Mouse (Mus musculus) kidney, adult 8-10 months (tissue): ENCODE results near the gene Spdye4a.
"Not testable (repeated sequence)": the region's sequence is repeated elsewhere in the genome, so short reads cannot be mapped to it uniquely, and the experiment has no call there.

Experiments
- DNase-seq, 2 experiments: peaks; one replicate each; pipeline ENCODE4 v3.0.0; 2022

Spdye4a gene

DNA sequence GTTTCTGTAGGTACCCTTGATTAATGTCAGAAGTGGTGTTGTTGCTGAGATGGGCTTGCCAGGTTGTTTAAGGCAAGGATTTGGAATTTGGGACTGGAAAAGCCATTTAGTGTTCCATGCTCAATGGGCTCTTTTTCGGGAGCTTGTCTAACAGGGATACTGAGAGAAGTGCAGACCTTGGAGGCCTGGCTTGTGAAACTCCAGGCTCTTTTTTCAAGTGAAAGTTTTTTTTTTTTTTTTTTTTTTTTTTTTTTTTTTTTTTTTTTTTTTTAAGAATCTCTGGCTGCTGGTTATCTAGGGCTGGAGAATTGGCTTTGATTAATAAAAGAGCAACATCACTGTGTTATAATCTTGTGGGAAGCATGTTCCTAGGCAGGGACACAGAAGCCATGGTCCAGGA, 4.4 kb downstream of the Spdye4a start:
- no peak for DNase-seq

DNA sequence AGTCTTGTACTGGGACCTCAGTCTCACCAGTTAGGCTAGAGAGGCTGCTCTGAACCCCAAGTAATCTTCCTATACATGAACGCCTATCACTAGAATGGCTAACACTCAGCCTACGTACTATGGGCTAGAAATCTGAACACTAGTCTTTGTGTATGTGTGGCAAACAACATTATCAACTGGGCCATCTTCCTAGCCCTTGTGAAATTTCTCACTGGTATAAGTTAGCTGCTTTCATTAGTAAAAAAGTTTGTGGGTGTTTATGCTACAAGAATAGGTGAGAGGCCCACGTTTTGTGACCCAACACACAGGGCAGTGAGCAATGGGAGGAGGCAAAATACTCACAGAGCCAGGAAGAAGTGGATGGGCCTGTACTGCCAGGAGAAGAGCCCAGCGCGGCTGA, 5.7 kb downstream of the Spdye4a start:
- DNase-seq = no peak

DNA sequence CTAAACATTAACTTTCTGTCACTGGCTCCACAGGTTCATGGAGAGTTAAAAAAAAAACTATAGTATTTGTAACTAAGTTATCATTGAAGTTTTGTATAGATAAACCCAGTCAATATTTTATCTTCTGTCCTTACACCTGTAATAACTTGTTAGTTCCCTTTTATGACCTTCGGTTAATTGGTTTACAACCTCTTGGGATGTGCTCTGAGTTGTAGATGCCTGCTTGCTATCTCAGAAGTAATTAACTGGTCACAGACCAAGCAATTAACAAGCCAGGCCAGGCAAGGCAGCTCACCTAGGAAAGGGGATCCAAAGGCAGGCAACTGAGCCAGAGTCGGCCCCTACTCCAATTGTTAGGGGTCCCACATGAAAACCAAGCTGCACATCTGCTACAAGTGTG, 12.9 kb downstream of the Spdye4a start:
- DNase-seq = no peak

DNA sequence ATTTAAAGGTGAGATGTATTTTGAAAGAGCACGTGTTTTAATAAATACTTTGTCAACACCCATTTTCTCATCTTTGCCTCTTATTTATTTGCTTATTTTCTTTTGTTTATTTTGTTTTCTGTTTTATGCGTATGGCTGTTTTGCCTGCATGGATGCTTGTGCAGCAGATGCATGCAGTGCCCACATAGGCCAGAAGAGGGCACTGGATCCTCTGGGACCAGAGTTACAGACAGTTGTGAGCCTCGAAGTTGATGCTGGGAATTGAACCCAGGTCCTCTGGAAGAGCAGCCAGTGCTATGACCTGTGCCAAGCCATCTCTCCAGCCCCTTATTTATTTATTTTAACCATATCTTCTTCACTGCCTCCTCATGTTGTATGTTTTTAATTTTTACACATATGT, 21.7 kb downstream of the Spdye4a start:
- no peak for DNase-seq

DNA sequence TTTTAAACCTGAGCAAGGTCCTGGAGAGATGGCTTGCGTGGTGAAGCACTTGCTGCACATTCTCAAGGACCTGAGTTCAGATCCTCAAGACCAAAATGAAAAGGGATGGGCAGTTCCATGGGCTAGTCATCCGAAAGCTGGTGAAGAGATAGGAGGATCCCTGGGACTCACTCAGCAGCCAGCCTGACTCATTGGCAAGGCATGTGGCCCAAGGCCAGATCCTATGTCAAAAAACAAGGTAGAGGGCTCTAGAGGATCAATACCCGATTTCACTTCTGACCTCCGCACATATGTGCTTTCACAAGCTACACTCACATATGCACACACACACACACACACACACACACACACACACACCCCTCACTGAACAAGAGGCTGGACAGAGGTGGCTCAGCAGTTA, 30.2 kb downstream of the Spdye4a start:
- no peak for DNase-seq

DNA sequence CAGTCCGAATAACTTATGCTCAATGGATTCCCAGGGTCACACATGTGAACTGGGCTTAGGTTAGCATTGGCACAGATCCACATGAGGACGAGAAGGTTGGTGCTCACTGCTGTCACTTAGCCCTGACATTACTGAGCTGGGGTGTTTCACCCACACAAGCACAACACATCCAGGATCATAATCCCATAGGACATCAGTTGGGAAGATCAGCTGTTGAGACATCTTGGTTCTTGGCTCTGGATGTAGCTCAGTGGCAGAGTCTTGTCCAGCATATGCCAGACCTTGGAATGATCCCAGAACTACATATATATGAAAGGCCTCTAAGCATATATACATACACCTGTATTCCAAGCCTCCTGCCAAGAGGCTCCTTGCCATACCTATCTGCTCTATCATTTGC, 31.5 kb downstream of the Spdye4a start:
- no peak for DNase-seq

DNA sequence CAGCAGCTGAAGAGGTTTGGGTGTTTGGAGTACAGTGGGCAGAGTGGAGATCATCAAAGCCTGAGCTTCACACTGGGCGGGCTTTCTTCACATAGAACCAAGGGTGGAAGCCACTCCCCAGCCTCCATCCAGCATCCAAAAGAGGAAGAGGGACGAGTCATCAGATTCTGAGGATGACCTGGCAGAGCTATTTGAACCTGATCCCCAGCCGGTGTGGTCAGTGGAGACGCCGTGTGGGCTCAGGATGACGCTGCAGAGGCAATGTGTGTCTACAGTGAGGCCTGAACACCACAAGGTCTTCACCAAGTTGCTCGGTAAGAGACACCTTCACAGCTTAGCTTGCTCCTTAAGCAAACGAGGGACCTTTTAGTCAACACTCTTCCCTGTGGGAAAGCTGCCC, 31.9 kb downstream of the Spdye4a start:
- not testable (repeated sequence) for DNase-seq

DNA sequence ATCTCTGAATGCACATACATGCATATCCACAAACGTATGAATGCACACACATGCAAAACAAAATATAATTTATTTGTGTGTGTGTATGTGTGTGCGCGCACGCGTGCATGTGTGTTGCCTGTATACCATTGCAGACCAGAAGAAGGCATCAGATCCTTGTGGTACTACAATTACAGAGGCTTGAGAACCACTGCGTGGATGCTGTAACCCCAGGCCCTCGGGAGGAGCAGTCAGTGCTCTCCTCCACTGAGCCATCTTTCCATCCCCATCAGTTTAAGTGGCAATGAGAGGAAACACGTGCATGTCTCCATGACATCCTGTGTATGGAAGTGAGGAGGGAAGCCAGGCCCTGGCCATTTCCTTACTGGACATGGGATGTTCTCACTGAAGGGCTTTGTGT, 33.9 kb downstream of the Spdye4a start:
- DNase-seq = no peak

DNA sequence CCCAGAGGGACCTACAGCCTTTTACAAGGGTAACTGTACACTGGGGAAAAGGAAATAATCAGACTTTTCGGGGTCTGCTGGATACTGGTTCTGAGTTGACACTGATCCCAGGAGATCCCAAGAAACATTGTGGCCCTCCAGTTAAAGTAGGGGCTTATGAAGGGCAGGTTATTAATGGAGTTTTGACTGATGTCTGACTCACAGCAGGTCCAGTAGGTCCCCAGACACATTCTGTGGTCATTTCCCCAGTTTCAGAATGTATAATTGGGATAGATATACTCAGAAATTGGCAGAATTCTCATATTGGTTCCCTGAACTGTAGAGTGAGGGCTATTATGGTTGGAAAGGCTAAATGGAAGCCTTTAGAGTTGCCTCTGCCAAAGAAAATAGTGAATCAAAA, 38.7 kb downstream of the Spdye4a start:
- DNase-seq = not testable (repeated sequence)

DNA sequence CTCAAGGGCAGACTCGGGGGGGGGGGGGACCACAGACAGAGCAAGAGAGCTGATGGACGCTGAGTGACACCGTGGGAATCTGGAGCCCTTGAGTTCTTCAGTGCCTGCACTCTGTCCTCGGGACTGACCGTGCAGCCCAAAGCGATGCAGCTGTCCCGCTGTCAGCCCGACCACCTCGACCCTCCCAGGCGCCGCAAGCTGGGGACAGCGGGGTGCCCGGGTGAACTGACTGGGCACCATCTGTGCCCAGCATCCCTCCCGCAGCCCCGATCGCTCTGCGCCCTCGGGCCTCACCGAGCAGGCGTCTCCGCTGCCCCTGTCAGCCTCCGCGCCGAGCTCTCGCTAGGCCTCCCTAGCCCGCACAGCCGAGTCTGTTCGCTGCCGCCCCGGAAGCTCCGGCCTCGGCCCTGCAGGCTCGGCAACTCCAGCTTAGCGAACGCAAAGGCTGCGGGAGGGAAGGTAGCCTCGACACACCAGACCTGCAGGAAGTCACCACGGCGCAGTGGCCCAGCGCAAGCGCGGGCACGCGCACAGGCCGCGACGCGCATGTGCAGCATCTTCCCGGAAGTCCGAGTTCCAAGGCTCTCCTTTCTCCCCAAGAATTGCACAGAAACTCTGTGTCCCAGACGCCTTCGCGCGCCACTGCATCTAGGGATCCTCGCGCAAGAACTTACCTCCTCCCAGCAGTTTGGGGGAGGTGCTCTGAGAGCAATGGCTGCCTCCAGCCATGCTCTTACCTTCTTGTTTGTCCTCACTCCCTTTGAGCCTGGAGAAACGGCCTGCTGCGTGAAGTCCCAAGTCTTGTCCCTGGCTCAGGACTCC, 46.2 kb downstream of the Spdye4a start, which contains the start of the genes Rbak and Spdye4b:
Gene Rbak, minus strand, starts transcription at position 521 of the 822 bp plus-strand sequence.
Gene Spdye4b, plus strand, starts transcription at position 763 of the 822 bp plus-strand sequence.
- peak; percentile 95 to 96 for DNase-seq

DNA sequence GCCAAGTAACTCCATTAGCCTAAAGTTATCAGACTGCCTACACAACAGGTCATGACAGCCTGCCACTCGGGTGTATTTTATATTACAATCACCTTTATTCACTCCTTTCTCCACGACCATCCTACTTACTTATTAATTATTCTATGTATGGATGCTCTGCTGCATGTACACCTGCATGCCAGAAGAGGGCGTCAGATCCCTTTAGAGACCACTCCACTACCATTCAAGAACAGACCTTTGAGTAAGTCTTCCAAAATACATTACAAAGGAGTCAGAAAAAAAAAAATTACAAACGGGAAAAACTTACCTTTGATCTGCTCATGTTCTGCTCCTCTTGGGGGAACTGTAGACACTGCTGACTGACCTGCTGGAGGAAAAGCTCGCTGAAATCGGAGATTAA, 47.5 kb downstream of the Spdye4a start:
- no peak for DNase-seq

DNA sequence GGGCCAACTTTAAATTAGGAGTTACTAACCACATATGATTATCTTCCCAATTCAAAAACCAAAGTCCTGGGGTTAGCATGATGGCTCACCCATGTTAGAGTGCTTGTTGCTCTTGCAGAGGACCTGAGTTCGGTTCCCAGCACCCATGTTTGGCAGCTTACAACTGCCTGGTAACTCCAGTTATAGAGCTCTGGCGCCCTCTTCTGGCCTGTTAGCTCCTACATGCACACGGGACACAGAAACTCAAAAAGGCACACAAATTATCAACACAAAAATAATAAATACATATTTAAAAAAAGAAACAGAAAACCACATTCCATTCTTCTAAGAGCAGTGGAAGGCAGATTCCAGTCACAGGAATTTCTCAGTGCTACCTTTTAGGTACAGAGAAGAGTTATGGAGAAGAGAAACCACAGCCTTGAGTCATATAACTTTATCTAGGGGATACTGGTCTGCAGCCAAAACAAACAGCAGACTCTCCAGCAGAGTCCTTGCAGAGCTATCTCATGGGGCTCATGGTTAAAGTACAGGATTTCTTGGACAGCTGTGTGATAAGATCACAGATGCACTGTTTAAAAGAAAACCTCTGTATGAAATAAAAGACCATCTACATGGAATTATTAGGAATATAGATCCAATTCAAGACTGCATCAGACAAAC, 49.0 kb downstream of the Spdye4a start:
- no peak for DNase-seq

DNA sequence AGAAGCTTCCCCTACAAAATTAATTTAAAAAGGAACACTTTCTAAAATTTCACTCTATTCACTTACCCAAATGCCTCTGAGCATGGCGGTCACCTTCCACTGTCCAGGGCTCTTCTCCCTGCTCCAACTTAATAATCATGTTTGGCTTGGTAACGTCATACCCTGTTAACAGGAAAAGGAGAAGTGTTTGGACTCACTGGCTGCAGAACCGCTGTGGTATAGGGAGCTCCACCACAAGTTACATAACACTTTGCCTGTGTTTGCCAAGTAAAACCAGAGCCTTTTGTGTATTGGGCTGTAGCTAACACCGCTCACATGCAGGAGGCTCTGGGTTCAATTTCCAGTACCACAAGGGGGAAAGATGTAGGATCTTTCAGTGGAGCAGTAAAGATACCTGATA, 50.7 kb downstream of the Spdye4a start:
- DNase-seq = no peak
